Mouse (Mus musculus) liver, postnatal 0 days (tissue): ENCODE measurements around the gene Slc37a4.

Source experiments
- CTCF ChIP-seq: sonication (generic); IDR thresholded peaks from 2 replicates; pipeline ENCODE4 v1.5.1; 2016; ENCODE audit warnings: antibody characterized with exemption, low read depth
- EP300 ChIP-seq: IDR thresholded peaks from 2 replicates; pipeline ENCODE4 v1.6.1; 2016; ENCODE audit warnings: antibody characterized with exemption, low read depth, mild to moderate bottlenecking

- TF ChIP-seq CTCF, result no peak
- TF ChIP-seq EP300, result no peak
Measured at GRCm38 (mm10) chr9:44412306-44412705, 15.7 kb downstream of the Slc37a4 start.
